Mouse (Mus musculus) frontal cortex, adult (tissue): ENCODE measurements around the gene Kcnh6.
"Not testable (repeated sequence)": the region's sequence is repeated elsewhere in the genome, so short reads cannot be mapped to it uniquely, and the experiment has no call there.

Experiments used
- ATAC-seq: cut with Nextera tagmentation; 2 replicates; pipeline ENCODE4 v1.9.2; 2017; ENCODE audit warnings: mild to moderate bottlenecking, moderate library complexity, mixed read lengths; ENCODE audit not compliant: low TSS enrichment

The Kcnh6 gene

DNA sequence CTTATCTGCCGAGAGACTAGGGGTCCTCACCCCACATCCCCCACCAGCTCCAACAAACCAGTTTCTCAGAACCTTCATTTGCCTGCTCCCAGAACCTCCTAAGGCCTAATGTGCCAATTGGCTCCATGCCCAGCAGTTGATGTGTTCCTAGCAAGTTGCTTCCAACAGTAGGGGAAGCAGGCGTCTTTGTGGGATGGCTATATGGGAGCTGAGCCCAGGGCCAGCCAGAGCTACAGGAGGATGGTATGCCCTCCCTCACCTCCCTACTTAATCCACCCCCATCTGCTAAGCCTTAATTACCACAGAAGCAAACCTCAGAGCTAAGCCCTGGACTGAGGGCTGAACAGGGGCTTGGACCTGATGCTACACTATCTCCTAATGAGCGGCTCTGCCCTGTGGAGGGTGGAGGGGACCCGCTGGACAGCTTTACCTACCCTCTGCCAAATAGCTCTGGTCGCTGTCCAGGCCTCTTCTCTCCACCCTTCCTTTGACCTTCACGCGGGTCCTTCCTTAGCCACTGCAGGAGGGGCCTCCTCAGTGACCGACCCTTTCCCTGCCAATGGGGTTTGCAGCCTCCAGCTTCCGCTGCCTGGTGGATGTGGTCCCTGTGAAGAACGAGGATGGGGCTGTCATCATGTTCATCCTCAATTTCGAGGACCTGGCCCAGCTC lies 5.8 kb downstream of the Kcnh6 start:
- 0 out of 2 replicates have a peak, but pooled peaks have one; percentile 41 for ATAC-seq

DNA sequence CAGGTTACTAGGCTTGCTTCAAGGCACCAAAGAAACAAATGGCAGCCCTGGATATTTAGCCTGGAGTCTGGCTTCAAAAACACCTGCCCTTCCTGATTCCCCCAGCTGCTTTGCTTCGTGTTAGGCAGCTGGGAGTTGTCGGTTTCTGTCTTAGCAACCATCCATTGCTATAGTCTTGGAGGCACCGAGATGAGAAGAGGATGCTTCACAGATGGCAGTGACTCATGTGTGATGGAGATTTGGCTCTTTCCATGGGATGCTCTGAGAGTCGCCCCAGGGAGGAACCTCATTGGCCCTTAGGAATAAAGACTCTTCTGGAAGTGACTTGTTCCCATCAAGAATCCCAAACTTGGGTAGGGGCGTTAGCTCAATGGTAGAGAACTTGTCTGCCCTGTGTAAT lies 8.5 kb downstream of the Kcnh6 start:
- ATAC-seq, result peak; percentile 68

DNA sequence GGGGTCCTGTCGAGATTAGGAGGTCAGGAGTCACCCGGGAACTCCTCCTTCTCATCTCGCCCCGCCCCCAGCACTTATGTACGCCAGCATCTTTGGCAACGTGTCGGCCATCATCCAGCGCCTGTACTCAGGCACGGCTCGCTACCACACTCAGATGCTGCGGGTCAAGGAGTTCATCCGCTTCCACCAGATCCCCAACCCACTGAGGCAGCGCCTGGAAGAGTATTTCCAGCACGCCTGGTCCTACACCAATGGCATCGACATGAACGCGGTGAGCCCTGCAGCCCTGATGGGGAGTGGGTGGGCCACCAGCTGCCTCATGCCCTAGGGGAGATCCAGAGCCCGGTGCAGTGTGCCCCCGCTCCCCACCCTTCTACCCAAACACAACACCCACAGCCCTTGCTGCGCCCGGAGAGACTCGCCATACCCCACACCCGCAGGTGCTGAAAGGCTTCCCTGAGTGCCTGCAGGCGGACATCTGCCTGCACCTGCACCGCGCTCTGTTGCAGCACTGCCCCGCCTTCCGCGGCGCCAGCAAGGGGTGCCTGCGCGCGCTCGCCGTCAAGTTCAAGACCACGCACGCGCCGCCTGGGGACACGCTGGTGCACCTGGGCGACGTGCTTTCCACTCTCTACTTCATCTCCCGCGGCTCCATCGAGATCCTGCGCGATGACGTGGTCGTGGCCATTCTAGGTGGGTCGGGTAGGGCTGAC lies 12.3 kb downstream of the Kcnh6 start:
- peak; percentile 66 for ATAC-seq

DNA sequence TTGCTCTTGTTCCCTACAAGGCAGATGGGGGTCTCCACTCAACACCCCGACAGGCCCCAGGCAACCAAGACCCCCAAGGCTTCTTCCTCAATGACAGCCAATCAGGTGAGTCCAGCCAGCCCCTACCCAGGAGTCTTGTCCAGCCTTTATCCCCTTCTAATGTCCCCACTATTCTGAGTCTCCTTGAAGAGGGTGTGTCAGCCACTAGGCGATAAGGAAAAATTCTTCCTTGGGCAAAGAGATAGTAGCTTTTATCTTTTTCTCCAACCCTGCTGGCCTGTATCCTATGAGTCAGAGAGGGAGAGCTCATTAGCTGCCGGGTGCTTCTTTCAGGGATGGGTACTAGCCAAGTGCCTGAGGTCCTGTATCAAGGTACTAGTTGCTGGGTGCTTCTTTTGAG lies 17.9 kb downstream of the Kcnh6 start:
- no peak for ATAC-seq

DNA sequence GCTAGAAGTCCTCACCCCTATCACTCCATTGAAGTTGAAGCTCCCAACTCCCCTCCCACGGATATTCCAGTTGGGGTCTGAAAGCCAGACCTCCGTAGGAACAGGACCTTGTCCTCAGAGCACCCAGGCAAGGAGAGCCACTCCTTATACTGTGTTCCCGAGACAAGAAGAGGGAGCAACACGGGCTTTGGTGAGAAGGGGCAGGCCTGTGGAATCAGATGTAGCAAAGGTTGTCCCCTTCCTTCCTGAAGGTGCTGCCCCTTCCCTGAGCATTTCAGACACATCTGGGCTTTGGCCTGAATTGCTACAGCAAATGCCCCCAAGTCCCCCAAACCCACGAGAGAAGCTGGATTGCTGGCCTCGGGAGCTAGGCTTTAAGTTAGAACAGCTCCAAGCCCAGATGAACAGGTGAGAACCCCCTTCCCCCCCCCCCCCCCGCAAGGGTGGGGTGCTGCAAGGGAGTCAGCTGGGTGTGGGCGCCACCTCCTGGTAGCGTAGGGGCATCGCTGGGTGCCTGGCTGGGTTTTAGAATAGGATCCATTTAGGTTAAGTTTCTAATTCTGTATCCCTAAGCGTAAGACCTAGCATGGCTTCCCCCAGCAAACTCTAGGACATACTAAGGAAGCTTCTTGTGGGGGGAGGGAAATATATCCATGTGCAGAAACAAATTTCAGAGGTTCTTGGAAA lies 18.7 kb downstream of the Kcnh6 start:
- peak; percentile 80 for ATAC-seq

DNA sequence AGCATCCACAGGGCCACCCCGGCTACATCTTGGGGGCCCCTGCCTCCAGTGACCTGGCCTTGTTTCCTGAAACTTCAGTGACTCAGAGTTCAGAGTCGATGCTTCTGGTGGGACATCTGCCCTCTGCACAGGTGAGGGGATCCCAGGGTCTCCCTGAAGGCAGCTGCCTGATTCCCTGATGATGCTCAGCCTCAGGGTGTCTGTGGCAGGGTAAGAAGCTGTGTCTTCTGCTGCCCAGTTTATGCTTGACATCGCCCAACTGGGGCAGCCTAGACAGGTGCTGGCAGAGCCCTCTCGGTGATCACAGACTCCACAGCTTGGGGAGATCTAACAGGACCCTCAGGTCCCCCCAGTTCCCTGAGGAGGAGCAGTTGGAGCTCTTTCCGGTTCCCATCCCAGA lies 19.7 kb downstream of the Kcnh6 start:
- ATAC-seq, result no peak

DNA sequence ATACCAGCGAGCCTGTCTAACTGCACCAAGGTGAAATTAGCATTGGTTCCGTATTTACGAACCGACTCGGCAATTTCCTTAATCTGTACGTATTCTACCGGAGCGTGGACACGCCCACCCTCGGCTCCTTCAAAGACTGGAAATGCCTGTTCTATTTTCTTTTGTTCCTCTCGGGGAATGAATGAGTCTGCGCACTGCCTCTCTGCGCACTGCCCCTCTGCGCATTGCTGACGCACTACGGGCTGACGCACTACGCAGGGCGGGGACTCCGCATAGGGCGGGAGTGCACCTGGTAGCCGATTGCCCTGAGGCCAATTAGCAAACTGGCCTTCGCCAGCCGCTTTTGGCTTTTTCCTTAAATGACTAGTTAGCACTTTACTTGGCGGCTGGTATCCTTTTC lies 24.1 kb downstream of the Kcnh6 start:
- not testable (repeated sequence) for ATAC-seq

DNA sequence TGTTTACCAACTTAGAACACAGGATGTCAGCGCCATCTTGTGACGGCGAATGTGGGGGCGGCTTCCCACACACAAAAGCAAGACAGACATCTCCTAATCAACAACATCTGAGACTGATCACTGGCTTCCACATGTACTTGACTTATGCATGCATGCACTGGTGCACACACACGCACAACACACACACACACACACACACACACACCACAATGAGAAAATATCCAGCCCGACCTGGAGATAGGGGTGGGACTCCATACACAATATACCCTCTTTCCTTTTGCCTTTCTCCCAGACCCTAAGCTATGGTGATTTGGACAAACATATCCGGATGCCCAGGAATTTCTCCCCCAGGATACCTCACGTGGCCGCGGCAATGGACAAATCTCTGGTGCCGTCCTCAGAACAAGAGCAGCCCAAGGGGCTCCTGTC lies 25.6 kb downstream of the Kcnh6 start:
- no peak for ATAC-seq

DNA sequence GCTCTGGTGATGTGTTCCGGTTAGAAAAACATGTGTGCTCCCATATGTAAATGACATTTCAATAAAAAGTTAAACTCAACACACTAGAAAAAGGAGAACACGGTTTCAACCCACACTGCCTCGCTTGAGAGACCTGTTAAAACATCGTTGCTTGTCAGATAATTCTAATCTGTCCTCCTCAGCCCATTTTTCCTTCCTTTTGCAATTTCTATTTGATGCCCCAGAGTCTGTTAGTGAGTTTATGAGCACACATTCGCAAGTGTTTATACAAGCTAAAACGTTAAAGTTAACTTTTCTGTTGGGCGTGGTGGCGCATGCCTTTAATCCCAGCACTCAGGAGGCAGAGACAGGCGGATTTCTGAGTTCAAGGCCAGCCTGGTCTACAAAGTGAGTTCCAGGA lies 27.1 kb downstream of the Kcnh6 start:
- ATAC-seq, result no peak

DNA sequence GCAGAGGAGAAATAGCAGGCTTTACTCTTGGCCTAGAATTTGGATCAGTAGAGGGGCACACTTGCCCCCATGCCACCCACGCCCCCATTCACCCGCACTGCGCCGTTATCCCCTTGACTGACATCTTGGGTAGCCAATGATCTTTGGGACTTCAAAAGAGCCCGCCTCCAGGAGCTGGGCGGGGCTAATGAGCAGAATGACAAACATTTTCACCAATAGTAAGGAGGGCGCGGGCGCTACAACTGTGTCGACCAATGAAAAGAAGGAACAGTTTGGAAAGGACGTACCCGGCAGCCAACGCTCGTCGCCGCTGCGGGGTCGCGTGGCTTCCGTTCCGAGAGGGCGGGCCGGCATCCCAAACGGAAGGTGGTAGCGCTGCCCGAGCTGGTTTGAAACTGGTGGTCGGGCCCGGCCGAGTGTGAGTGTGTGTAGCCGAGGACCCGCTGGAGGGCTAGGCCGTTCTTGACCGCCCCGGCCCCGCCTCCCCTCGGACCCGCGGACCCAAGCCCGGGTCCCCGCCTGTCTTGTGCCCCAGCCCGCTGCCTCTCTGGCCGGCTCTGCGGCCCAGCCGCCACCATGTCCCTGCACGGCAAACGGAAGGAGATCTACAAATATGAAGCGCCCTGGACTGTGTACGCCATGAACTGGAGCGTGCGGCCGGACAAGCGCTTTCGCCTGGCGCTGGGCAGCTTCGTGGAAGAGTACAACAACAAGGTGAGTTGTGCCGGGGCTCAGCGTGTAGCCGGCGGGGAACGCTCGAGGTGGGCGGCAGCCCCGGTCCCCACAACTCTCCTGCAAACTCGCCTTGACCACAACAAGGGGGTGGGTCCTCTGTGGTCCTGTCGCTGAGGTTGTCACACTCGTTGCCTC lies 28.9 kb downstream of the Kcnh6 start, which contains the start of gene Dcaf7:
Dcaf7 (plus strand) TSS at position 325 of the 870 bp plus-strand sequence.
- ATAC-seq, result peak; percentile 96

DNA sequence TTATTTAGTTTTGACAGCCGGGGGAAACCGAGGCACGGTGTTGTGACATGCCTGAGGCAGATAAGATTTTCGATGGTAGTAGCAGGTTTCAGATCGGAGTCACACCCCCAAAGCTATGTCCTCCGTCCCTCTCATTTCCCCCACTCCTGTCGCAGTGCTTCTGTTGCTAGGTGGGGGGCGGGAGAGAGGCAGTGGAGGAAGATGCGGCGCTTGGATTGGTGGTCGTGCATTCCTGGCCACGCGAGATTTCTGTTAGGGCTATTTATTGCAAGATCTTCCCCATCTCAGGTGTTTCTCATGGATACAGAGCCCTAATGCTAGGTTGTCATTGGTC lies 29.5 kb downstream of the Kcnh6 start:
- ATAC-seq, result peak; percentile 49

DNA sequence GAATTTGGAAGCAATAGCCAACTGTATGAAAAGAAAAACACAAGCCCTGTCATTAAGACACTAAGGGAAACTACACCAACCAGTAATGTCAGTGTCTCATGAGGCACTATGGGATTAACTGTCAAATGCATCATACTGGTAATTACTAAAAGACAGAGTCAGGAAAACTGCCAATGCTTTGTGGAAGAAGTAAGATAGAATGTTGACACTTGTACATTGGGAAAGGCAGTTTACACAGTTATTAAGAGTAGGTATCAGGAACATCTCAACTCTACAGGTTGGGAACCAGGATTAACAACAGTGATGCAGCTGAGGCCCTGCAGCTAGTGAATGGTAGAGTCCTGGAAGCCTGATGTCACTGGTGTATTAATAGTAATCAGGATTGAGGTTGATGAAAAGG lies 36.4 kb downstream of the Kcnh6 start:
- ATAC-seq, result no peak

DNA sequence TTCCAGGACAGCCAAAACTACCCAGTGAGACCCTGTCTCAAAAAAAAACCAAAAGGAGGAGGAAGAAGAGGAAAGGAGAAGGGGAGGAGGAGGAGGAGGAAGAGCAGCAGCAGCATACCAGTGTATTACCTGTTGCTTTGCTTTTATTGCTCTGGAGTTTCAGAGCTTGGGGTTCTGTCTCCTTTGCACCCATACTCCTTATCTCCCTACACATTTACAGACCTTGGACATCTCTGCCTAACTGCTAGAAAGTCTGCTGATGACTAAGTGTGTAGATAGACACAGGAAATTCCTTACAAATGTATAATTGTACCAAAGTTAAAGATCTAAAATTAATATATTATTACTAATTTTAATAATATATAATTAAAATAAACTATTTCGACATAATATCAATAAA lies 37.3 kb downstream of the Kcnh6 start:
- no peak for ATAC-seq

DNA sequence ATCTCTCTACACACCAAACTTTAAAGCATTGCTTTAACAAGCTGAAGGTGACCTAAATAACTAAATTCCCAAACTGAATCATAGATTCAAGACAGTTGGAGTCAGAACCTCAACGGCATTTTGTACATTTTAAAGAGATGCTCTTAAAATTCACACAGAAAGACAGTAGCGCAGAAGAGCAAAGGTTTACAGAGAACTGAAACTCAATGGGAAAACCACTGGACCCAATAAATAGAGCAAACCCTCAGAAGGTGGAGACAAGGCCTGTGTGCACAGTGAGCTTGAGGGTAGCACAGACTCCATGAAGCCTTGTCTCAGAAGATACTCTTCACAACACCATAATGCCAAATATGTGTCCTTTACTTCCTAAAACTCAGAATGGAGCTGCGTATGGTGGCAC lies 37.9 kb downstream of the Kcnh6 start:
- ATAC-seq, result no peak

DNA sequence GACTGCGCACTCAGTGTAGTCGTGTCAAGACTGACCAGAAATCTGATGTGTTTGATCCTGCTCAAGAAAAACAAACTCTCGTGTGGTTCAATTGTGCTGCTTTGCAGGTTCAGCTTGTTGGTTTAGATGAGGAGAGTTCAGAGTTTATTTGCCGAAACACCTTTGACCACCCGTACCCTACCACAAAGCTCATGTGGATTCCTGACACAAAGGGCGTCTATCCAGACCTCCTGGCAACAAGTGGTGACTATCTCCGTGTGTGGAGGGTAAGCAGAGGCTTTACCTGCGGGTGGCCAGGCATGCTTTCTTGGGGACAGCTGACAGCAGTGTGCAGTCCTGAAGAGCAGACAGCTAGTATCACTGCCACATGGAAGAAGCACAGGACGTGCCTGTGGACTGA lies 38.7 kb downstream of the Kcnh6 start:
- no peak for ATAC-seq

DNA sequence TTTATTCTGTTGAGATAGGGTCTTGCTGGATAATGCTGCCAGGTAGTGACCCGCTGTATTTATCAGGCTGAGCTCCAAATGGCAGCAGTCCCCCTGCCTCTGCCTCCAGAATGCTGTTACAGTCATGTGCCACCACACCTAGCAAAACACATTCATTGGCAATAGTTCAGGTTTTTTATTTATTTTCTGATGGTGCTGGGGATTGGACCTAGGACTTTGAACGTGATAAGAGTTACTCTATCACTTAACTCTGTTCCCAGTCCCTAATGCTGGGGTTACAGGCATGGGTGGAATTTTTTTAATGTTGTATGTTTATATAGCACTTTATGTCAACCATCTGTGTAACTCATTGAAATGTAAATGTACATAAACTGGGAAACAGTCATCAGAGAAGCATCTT lies 46.0 kb downstream of the Kcnh6 start:
- ATAC-seq, result no peak

DNA sequence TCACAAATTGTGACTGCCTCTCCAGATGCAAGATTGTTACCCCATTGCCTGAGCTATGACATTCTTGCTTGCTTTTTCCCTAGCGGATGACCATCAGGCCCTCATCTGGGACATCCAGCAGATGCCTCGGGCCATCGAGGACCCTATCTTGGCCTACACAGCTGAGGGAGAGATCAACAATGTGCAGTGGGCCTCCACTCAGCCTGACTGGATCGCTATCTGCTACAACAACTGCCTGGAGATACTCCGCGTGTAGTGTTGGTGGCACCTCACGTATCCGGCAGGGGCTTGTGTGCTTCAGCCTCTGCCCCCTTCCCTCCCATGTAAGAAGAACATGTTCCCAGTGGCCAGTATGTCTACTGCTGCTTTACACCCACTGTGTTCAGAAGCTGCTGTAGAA lies 46.7 kb downstream of the Kcnh6 start:
- no peak for ATAC-seq

DNA sequence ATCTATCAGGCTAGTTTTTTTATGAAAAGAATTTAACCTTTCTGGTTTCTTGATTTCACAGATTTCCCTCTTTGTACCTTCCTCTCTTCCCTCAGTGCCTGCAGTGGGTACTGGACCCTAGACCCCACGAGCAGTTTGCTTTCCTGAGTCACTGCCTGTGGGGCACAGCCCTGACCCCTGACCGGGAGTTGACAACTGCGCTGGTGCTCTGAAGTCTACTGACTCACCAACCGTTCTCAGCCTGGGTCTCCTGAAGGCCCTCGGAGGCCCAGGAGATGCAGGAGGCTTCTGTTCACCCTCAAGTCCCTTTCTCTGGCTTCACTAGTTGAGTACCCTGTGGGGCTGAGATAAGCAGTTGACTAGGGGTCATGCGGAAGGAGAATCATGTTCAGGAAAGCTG lies 47.4 kb downstream of the Kcnh6 start:
- ATAC-seq, result no peak

DNA sequence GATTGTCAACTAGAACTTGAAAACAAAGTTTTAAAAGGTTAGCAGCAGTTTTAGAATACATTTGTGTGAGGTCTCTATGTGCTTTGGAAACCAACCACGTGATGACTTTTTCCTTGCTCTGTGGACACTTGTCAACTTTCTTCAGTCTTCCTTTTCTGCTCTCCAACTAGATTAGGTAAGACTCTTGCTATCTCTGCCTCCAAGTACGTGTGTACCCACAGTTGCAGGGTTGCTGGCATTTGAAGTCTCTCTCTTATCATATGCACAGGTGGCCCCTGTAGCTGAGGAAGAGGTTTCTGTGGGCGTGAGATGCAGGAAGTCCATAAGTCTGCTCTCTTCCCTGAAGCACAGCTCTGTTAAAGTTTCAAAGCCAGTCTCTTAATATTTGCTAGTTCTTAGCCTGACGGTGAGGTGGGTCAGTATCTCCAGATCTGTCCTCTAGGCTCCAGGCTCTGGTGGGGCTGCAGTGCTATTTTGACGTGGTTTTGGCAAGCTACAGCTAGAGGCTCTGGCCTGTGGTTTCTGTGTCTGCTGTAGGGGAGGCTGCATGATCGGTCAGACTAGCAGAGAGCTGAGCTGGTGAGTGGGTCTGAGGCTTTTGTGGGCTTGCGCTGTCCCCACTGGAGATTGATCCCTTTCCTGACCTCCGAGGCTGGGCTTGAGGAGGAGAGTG lies 49.0 kb downstream of the Kcnh6 start:
- ATAC-seq, result no peak

DNA sequence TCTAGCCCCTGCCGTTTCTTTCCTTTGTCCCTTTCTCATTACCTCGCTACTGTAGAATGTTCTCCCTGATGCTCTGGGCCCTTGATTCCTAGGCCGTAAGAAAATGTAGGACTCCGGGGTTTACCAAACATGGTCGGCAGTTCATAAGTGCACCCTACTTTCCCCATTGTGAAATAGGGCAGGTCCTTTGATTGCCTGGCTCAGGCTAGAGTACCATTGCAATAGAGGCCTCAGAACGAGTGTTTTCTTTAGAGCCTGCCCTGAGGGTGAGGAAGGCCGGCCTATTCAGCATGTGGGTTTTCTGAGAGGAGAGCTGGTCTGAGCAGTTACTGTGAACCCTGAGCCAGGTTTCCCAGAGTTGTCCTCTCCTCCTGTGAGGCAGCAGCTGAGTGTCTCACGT lies 50.1 kb downstream of the Kcnh6 start:
- ATAC-seq, result no peak

DNA sequence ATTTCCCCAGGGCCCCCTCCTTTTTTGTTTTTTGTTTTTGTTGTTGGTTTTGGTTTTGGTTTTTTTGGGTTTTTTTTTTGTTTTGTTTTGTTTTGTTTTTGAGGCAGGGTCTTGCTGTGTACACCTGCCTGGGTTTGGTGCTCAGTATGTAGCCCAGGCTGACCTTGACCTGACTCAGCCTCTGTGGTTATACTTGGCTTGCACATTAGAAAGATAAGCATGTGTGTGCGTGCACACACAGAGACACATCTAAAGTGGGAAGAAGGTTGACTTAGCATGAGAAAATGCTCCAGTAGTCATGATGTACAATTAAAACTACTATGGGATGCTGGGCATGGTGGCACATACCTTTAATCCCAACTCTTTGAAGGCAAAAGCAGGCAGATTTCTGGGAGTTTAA lies 52.6 kb downstream of the Kcnh6 start:
- ATAC-seq, result no peak

DNA sequence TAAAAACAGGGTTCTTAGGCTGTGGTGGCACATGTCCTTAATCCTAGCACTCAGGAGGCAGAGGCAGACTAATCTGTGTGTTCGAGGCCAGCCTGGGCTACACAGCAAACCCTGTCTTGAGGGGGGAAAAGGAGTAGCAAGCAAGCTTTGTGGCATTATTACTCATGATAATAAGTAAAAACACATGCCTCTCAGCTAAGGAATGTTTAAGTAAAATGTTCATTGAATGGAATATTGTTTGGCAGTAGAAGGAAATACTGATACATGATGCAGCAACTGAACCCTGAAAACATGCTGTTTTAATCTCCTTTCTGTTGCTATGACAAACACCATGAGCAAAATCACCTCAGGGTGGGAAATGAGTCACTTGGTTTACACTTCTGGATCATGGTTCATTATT lies 53.4 kb downstream of the Kcnh6 start:
- no peak for ATAC-seq
